Mouse (Mus musculus) forebrain, embryonic 14.5 days (tissue): ENCODE data around the gene Mier1. TPM values are rescaled to one million over a fixed set of nuclear protein-coding genes. Genes with fewer than 3 reads are reported as not detected.

Experiments
- ATAC-seq: fragments of 200-750 bp; cut with Nextera tagmentation; 2 replicates; pipeline ENCODE4 v1.8.0; 2017; ENCODE audit warnings: mild to moderate bottlenecking, moderate library complexity
- DNase-seq: peaks from one replicate; pipeline ENCODE4 v3.0.0-alpha.2; 2015; ENCODE audit warnings: low spot score
- H3K27ac ChIP-seq: fragments of 300-500 bp; sonication (generic); 2 replicates; pipeline ENCODE4 v1.5.1; 2014; ENCODE audit warnings: low read depth, mild to moderate bottlenecking, control low read depth, low read length, moderate library complexity
- H3K27me3 ChIP-seq: fragments of 300-500 bp; sonication (generic); replicated peaks from 2 replicates; pipeline ENCODE4 v1.6.1; 2014; ENCODE audit warnings: low read length, control low read depth, mixed read lengths; ENCODE audit not compliant: control insufficient read depth, insufficient read depth
- H3K36me3 ChIP-seq: fragments of 300-500 bp; sonication (generic); 2 replicates; pipeline ENCODE4 v1.6.1; 2014; ENCODE audit warnings: low read length, control low read depth; ENCODE audit not compliant: control insufficient read depth, insufficient read depth
- H3K4me1 ChIP-seq: fragments of 300-500 bp; sonication (generic); 2 replicates; pipeline ENCODE4 v1.6.1; 2014; ENCODE audit warnings: antibody characterized with exemption, low read length, control low read depth; ENCODE audit not compliant: control insufficient read depth, insufficient read depth
- H3K4me2 ChIP-seq: fragments of 300-500 bp; sonication (generic); 2 replicates; pipeline ENCODE4 v1.6.1; 2014; ENCODE audit warnings: mild to moderate bottlenecking, control low read depth, low read length
- H3K4me3 ChIP-seq: fragments of 300-500 bp; sonication (generic); 2 replicates; pipeline ENCODE4 v1.5.1; 2014; ENCODE audit warnings: low read depth, low read length, control low read depth
- H3K9ac ChIP-seq: fragments of 300-500 bp; sonication (generic); 2 replicates; pipeline ENCODE4 v1.6.1; 2014; ENCODE audit warnings: mild to moderate bottlenecking, low read length, control low read depth, moderate library complexity
- H3K9me3 ChIP-seq: fragments of 300-500 bp; sonication (generic); replicated peaks from 2 replicates; pipeline ENCODE4 v1.6.1; 2016; ENCODE audit warnings: low read length, control low read depth, mixed read lengths; ENCODE audit not compliant: control insufficient read depth
- WGBS: fragments of 180-500 bp; shearing (Covaris S2); extraction: QIAGEN DNeasy Blood & Tissue Kit; methylation state at CpG from one replicate; pipeline ENCODE4 v1.1.7; 2014; 5-methylcytosine and 5-hydroxymethylcytosine counted together
- polyA plus RNA-seq: library from polyadenylated mRNA; unstranded; fragments of >200 nt; fragmentation: Nextera tagmentation; extraction: Ambion mirVana; gene quantifications from 2 replicates; pipeline ENCODE4 v1.2.1, GENCODE M21; 2014

The Mier1 gene
- polyA plus RNA-seq, 1 experiment from 2014 or later, result 22.5 TPM

DNA sequence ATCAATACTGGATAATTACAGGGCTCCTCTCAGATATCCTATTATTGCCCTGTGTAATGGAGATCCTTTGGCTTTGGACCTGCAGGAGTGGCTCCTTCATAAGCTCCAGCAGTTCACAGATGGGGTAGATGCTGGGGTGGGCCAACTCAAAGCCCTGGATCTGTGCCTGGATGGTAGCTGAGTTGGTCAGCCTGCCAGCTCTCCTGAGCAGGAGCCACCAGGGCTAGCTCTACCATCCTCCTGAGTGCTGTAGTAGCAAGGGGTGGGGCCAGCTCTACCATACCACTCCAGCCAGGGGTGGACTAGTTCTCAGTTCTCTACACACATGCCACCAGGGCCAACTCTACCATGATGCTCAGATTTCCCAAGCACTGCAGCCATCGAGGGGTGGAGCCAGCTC, 85.9 kb downstream of the Mier1 start:
- H3K9ac ChIP-seq, result no peak overlapping the region
- no peak overlapping the region for H3K4me3 ChIP-seq
- no peak for DNase-seq
- H3K4me1 ChIP-seq, result no peaks in the 10 kb centered on the region
- H3K27me3 ChIP-seq, result no peaks in the 10 kb centered on the region
- peaks cover 36% of the 10 kb centered on the region for H3K36me3 ChIP-seq
- H3K9me3 ChIP-seq, result no peaks in the 10 kb centered on the region
- no peak overlapping the region for H3K4me2 ChIP-seq
- ATAC-seq, result no peak
- H3K27ac ChIP-seq, result no peak overlapping the region
- 90% methylated on average over 1 of the region's 1 CpGs for WGBS

DNA sequence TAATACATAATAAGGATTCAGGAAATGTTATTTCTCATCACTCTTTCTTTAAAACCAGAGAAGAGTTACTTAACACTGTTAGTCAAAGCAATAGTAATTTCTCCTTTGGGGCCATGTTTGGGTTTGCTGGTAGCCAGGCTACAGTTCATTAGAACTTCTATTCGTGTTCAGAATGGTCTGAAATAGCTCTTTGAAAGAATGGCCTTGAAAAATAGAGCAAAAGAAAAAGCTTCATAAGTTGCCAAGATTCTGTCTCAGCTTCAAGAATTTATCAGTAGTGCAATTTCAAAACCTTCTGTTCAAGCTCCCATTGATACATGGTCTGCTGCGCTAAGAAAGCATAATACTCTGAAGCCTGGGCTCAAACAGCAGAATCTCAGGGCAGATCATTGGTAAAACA, 89.5 kb downstream of the Mier1 start:
- Histone ChIP-seq H3K9me3 (no peaks in the 10 kb centered on the region), H3K27ac (no peak overlapping the region), H3K4me2 (no peak overlapping the region), H3K27me3 (no peaks in the 10 kb centered on the region), H3K9ac (no peak overlapping the region), H3K4me3 (no peak overlapping the region), H3K4me1 (no peaks in the 10 kb centered on the region), H3K36me3 (peaks cover 31% of the 10 kb centered on the region; the same call in 1 of the 2 replicates)
- DNase-seq (peak; percentile 61), ATAC-seq (no peak)
- 52% methylated on average over 2 of the region's 2 CpGs for WGBS

DNA sequence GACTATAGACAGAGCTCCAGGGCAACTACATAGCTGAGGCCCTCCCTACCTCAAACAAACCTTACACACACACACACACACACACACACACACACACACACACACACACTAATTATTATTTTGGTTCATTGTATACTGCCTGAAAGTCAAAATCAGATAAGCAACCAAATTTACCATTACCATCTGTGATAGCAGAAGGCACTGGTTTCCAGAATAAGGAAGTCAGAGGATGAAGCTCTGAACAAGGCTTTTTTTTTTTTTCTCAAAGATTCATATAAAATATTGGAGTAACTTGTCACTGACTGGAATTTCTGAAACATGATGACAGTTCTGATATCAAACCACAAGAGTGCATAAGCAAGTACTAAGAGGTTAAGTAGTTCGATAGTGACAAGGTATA, 94.4 kb downstream of the Mier1 start:
- H3K9me3 ChIP-seq, result no peaks in the 10 kb centered on the region
- H3K4me1 ChIP-seq, result peaks cover 6% of the 10 kb centered on the region
- ATAC-seq (no peak), DNase-seq (no peak)
- peaks cover 34% of the 10 kb centered on the region; the same call in 1 of the 2 replicates for H3K36me3 ChIP-seq
- H3K4me2 ChIP-seq, result no peak overlapping the region
- no peaks in the 10 kb centered on the region for H3K27me3 ChIP-seq
- H3K27ac ChIP-seq, result no peak overlapping the region
- no peak overlapping the region for H3K4me3 ChIP-seq
- H3K9ac ChIP-seq, result no peak overlapping the region
- WGBS, result 88% methylated on average over 1 of the region's 1 CpGs

DNA sequence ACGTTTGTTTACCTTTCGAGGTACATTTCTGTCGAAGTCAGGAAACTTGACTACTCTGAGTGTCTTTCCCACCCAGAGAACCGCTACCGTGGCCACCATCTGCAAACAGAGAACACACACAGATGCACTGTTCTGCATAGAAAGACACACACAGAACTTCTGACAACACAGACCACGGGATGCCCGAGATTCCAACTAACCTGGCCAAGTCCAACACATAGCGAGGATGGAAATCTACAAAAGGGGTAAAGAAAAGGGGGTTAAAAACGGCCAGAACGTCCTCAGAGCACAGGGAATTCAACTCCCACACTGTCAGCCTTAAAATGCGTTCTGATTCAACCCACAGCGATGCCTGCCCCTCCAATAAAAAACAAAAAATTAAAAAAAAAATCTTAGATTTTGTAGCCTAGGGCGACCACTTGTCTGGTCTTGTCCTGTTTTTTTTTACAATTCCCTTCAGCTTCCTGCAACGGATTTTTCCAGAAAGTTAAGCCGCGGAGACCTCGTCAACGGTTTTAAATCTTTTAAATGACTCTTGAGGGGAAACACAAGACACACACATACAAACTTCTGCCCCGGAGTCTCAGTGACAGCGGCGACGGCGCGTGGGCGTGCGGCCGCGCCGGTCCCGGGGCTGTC, 99.8 kb downstream of the Mier1 start:
- Histone ChIP-seq H3K9me3 (no peaks in the 10 kb centered on the region), H3K27me3 (no peaks in the 10 kb centered on the region), H3K36me3 (peaks cover 16% of the 10 kb centered on the region; the same call in 1 of the 2 replicates), H3K9ac (peak overlapping the region; percentile 96), H3K4me1 (peaks cover 10% of the 10 kb centered on the region), H3K4me2 (peak overlapping the region; percentile 72), H3K27ac (peak overlapping the region; percentile 99), H3K4me3 (peak overlapping the region; percentile 89)
- no peak for ATAC-seq
- DNase-seq, result peak; percentile 29
- 4% methylated on average over 30 of the region's 30 CpGs for WGBS

DNA sequence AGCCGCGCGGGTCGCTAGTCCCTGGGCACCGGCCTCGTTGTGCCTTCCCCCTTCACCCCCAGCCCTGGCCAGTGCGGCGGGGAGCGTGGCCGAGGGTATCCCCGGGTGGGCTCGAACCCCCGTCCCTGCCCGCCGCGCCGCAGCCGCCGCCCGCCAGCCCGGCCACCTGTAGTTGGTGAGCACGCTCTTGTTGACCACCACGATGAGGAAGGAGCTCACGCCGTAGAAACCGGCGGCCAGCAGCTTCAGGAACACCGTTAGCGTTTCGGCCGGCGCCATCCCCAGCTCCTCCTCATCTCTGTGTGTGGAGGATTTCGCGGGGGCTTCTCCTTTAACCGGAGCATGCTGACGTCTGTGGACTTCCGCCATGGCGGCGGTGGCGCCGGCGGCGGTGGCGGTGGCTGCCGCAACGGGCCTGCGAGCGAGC, 100.3 kb downstream of the Mier1 start:
- DNase-seq (peak; percentile 79), ATAC-seq (peak; percentile 86)
- H3K9ac ChIP-seq, result peak overlapping the region; percentile 96
- peak overlapping the region; percentile 99 for H3K27ac ChIP-seq
- H3K4me3 ChIP-seq, result peak overlapping the region; percentile 89
- H3K4me2 ChIP-seq, result peak overlapping the region; percentile 72
- H3K4me1 ChIP-seq, result peaks cover 10% of the 10 kb centered on the region
- H3K27me3 ChIP-seq, result no peaks in the 10 kb centered on the region
- no peaks in the 10 kb centered on the region for H3K9me3 ChIP-seq
- peaks cover 11% of the 10 kb centered on the region; the same call in 1 of the 2 replicates for H3K36me3 ChIP-seq
- under 1% methylated on average over 42 of the region's 48 CpGs for WGBS

Other genes starting within 250 kb of the Mier1 start
- 0.76 and 1.5 TPM in 2 replicates for gene Tctex1d1, start 135.8 kb upstream of the Mier1 start, polyA plus RNA-seq
- not detected in 2 replicates for gene Insl5, start 87.5 kb upstream of the Mier1 start, polyA plus RNA-seq
- 3.4 and 5.3 TPM in 2 replicates for gene Wdr78, start 165 bp downstream of the Mier1 start, polyA plus RNA-seq
- gene Slc35d1, start 100.8 kb downstream of the Mier1 start, polyA plus RNA-seq, result 3.6 and 4.3 TPM in 2 replicates
- gene 4921539E11Rik, start 176.5 kb downstream of the Mier1 start, polyA plus RNA-seq, result not detected in 2 replicates
- 12.1 and 14.7 TPM in 2 replicates for gene Oma1, start 199.4 kb downstream of the Mier1 start, polyA plus RNA-seq